Mouse (Mus musculus) forebrain, postnatal 0 days (tissue): ENCODE data around the gene Ccdc182. TPM values are rescaled to one million over a fixed set of nuclear protein-coding genes. Genes with fewer than 3 reads are reported as not detected.

Experiments
- ATAC-seq: fragments of 200-750 bp; cut with Nextera tagmentation; 2 replicates; pipeline ENCODE4 v1.8.0; 2017; ENCODE audit warnings: mild to moderate bottlenecking, moderate library complexity
- DNase-seq: peaks from one replicate; pipeline ENCODE4 v3.0.0-alpha.2; 2015
- H3K27ac ChIP-seq: fragments of 300-500 bp; sonication (generic); 2 replicates; pipeline ENCODE4 v1.5.1; 2014; ENCODE audit warnings: low read depth, mild to moderate bottlenecking, antibody characterized with exemption, low read length, moderate library complexity, mixed read lengths
- H3K27me3 ChIP-seq: fragments of 300-500 bp; sonication (generic); 2 replicates; pipeline ENCODE4 v1.6.1; 2014; ENCODE audit warnings: mild to moderate bottlenecking, low read length, mixed read lengths; ENCODE audit not compliant: insufficient read depth
- H3K36me3 ChIP-seq: fragments of 300-500 bp; sonication (generic); 2 replicates; pipeline ENCODE4 v1.6.1; 2014; ENCODE audit warnings: mild to moderate bottlenecking, moderate library complexity; ENCODE audit not compliant: insufficient read depth
- H3K4me1 ChIP-seq: fragments of 300-500 bp; sonication (generic); 2 replicates; pipeline ENCODE4 v1.6.1; 2014; ENCODE audit warnings: antibody characterized with exemption; ENCODE audit not compliant: insufficient read depth
- H3K4me2 ChIP-seq: fragments of 300-500 bp; sonication (generic); 2 replicates; pipeline ENCODE4 v1.6.1; 2014; ENCODE audit warnings: low read depth, mild to moderate bottlenecking, moderate library complexity
- H3K4me3 ChIP-seq: fragments of 300-500 bp; sonication (generic); 2 replicates; pipeline ENCODE4 v1.5.1; 2014; ENCODE audit warnings: low read depth, low read length, mixed read lengths
- H3K9ac ChIP-seq: fragments of 300-500 bp; sonication (generic); 2 replicates; pipeline ENCODE4 v1.6.1; 2014; ENCODE audit warnings: mild to moderate bottlenecking
- H3K9me3 ChIP-seq: fragments of 300-500 bp; sonication (generic); 2 replicates; pipeline ENCODE4 v1.6.1; 2016; ENCODE audit warnings: low read length
- CTCF ChIP-seq: sonication (generic); IDR thresholded peaks from 2 replicates; pipeline ENCODE4 v1.5.1; 2016; ENCODE audit warnings: antibody characterized with exemption, control low read depth, low read depth
- WGBS: fragments of 180-500 bp; shearing (Covaris S2); extraction: QIAGEN DNeasy Blood & Tissue Kit; methylation state at CpG from one replicate; pipeline ENCODE4 v1.1.7; 2014; 5-methylcytosine and 5-hydroxymethylcytosine counted together
- polyA plus RNA-seq: library from polyadenylated mRNA; unstranded; fragments of >200 nt; fragmentation: Nextera tagmentation; extraction: Ambion mirVana; gene quantifications from 2 replicates; pipeline ENCODE4 v1.2.1, GENCODE M21; 2015
- total RNA-seq: library from RNA; depleted of rRNA; stranded (reverse); fragments of >200 nt; gene quantifications from 2 replicates; pipeline ENCODE4 v1.2.3, GENCODE M21; 2014; rRNA removed

The Ccdc182 gene
- total RNA-seq (not detected in 2 replicates), polyA plus RNA-seq (not detected in 2 replicates)

GRCm38 (mm10) chr11:88293631-88294393 lies at the start of gene Ccdc182:
TSS of gene Ccdc182 (plus strand) at chr11:88294058.
- peak within 1 kb of the TSS; percentile 35 for H3K4me2 ChIP-seq
- H3K9ac ChIP-seq, result no peak within 1 kb of the TSS; the same call in 1 of the 2 replicates
- DNase-seq, result no peak
- H3K27me3 ChIP-seq, result no peaks in the 10 kb centered on the region
- peak; percentile 22; the same call in 1 of the 2 replicates for TF ChIP-seq CTCF
- H3K9me3 ChIP-seq, result no peaks in the 10 kb centered on the region
- H3K27ac ChIP-seq, result no peak within 1 kb of the TSS
- no peaks in the 10 kb centered on the region for H3K36me3 ChIP-seq
- WGBS, result 44% methylated on average over 20 of the region's 20 CpGs
- no peaks in the 10 kb centered on the region for H3K4me1 ChIP-seq
- H3K4me3 ChIP-seq, result no peak within 1 kb of the TSS
- ATAC-seq, result no peak

GRCm38 (mm10) chr11:88245581-88246170 lies 48.2 kb upstream of the Ccdc182 start:
- Histone ChIP-seq H3K27ac (no peak overlapping the region), H3K27me3 (no peaks in the 10 kb centered on the region), H3K9me3 (no peaks in the 10 kb centered on the region), H3K9ac (no peak overlapping the region), H3K4me3 (no peak overlapping the region), H3K4me2 (no peak overlapping the region), H3K4me1 (no peaks in the 10 kb centered on the region), H3K36me3 (no peaks in the 10 kb centered on the region)
- 78% methylated on average over 14 of the region's 14 CpGs for WGBS
- DNase-seq (no peak), ATAC-seq (no peak)
- no peak for TF ChIP-seq CTCF

- Histone ChIP-seq H3K27ac (no peak overlapping the region), H3K9me3 (no peaks in the 10 kb centered on the region), H3K4me1 (no peaks in the 10 kb centered on the region), H3K9ac (no peak overlapping the region), H3K4me2 (no peak overlapping the region), H3K36me3 (no peaks in the 10 kb centered on the region), H3K4me3 (no peak overlapping the region), H3K27me3 (no peaks in the 10 kb centered on the region; the same call in 1 of the 2 replicates)
- 60% methylated on average over 5 of the region's 5 CpGs for WGBS
- TF ChIP-seq CTCF, result no peak
- DNase-seq, result no peak
- ATAC-seq, result no peak
Observed at GRCm38 (mm10) chr11:88248636-88249035, 45.2 kb upstream of the Ccdc182 start.

GRCm38 (mm10) chr11:88250568-88250967 lies 43.3 kb upstream of the Ccdc182 start:
- Histone ChIP-seq H3K4me2 (no peak overlapping the region), H3K36me3 (no peaks in the 10 kb centered on the region), H3K27ac (no peak overlapping the region), H3K27me3 (no peaks in the 10 kb centered on the region; the same call in 1 of the 2 replicates), H3K9ac (no peak overlapping the region), H3K4me3 (no peak overlapping the region), H3K4me1 (no peaks in the 10 kb centered on the region; the same call in 1 of the 2 replicates), H3K9me3 (no peaks in the 10 kb centered on the region)
- WGBS, result 92% methylated on average over 3 of the region's 3 CpGs
- no peak for TF ChIP-seq CTCF
- no peak for DNase-seq
- no peak for ATAC-seq

DNA sequence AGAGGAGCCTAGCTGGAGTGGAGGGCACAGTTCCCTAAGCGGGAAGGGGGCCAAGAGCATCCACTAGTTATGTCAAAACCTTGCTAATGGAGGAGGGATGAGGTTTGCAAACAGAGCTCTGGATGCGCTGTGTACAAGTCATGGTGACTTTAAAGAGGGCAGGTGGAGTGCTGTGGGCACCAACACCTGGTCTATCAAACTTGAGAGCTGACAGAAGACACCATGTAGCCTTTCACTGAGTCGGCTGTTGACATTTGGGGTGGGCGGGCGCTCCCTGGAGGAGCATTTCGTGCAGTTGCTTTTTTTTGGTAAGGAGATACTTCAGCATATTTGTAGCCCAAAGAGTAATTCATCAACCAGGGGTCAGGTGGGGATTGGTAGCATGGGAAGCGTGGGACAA lies 42.6 kb upstream of the Ccdc182 start:
- H3K27ac ChIP-seq, result no peak overlapping the region
- H3K9ac ChIP-seq, result no peak overlapping the region
- H3K4me2 ChIP-seq, result no peak overlapping the region
- no peaks in the 10 kb centered on the region; the same call in 1 of the 2 replicates for H3K4me1 ChIP-seq
- no peaks in the 10 kb centered on the region; the same call in 1 of the 2 replicates for H3K27me3 ChIP-seq
- no peaks in the 10 kb centered on the region for H3K36me3 ChIP-seq
- TF ChIP-seq CTCF, result no peak
- 80% methylated on average over 7 of the region's 7 CpGs for WGBS
- DNase-seq (no peak), ATAC-seq (no peak)
- no peak overlapping the region for H3K4me3 ChIP-seq
- no peaks in the 10 kb centered on the region for H3K9me3 ChIP-seq

GRCm38 (mm10) chr11:88251972-88252766 lies 41.7 kb upstream of the Ccdc182 start:
- Histone ChIP-seq H3K4me3 (no peak overlapping the region), H3K4me2 (peak overlapping the region; percentile 31), H3K36me3 (no peaks in the 10 kb centered on the region), H3K27me3 (no peaks in the 10 kb centered on the region; the same call in 1 of the 2 replicates), H3K9me3 (no peaks in the 10 kb centered on the region), H3K9ac (no peak overlapping the region), H3K4me1 (no peaks in the 10 kb centered on the region; the same call in 1 of the 2 replicates), H3K27ac (no peak overlapping the region)
- ATAC-seq (peak; percentile 94), DNase-seq (peak; percentile 89)
- TF ChIP-seq CTCF, result peak; percentile 98
- 14% methylated on average over 22 of the region's 22 CpGs for WGBS
